8 mouse cellular contexts compared by ENCODE assay signal in genomic region chr11:78826442-78827013, GRCm38 (mm10). TPM values are rescaled to one million over a fixed set of nuclear protein-coding genes. Genes with fewer than 3 reads are reported as not detected.
DNase-seq lines count a peak whose midpoint lies in the region; ATAC-seq and TF ChIP-seq lines count a peak whose summit lies in the region.

Lyrm9 (plus strand) TSS chr11:78826584.

- H3K4me3 ChIP-seq in cortical plate, adult 2 months (ENCODE audit: insufficient read depth, low read length), result peak within 1 kb of the TSS; percentile 49

- H3K4me1 ChIP-seq in cortical plate, adult 2 months (ENCODE audit: control insufficient read depth, insufficient read depth, low read length), result peaks cover 10% of the 10 kb centered on the region

- peak within 1 kb of the TSS; percentile 92 for H3K27ac ChIP-seq in cortical plate, adult 2 months (ENCODE audit: insufficient read depth, low read length)

- peak; percentile 59 for TF ChIP-seq CTCF in cortical plate, adult 2 months (IDR thresholded peaks at IDR 0.05; ENCODE audit: extremely low read depth, insufficient read depth, low read length)

- peak; percentile 52; the same call in 1 of the 2 replicates for TF ChIP-seq POLR2A in cortical plate, adult 2 months (IDR thresholded peaks at IDR 0.05; ENCODE audit: extremely low read depth, insufficient read depth, low read length)

- peak; percentile 99 for DNase-seq in gastrocnemius, postnatal 10 days
- peak; percentile 96 for DNase-seq in induced T-regulatory cell, adult 2 months (ENCODE audit: low read depth)
- DNase-seq in left cerebral cortex, adult 9 months (ENCODE audit: low spot score in 2 of 2), result peak; percentile 84 to 96
- peak; percentile 96 for DNase-seq in right cerebral cortex, postnatal 14 days
- peak; percentile 95 to 97 for DNase-seq in urinary bladder, postnatal 4 days (ENCODE audit: low spot score in 2 of 2)

- peak; percentile 53 for ATAC-seq in activated CD4-positive, CD25-positive, alpha-beta regulatory T cell, adult 4 months
- peak; percentile 88 for ATAC-seq in megakaryocyte progenitor cell, adult 5-6 weeks (replicated peaks; ENCODE audit: poor library complexity)

RNA-seq across cellular contexts. Expression of gene Lyrm9, which starts in this region (rescaled TPM):
- 10 to 100 TPM; 26.4 to 33.4 TPM for polyA plus RNA-seq in activated CD4-positive, CD25-positive, alpha-beta regulatory T cell, adult 4 months (2017; shearing (Covaris generic))
- polyA plus RNA-seq in cortical plate, adult 2 months (2012; rRNA removed), result 19.1 and 20.5 TPM in 2 replicates
- total RNA-seq in gastrocnemius, postnatal 10 days (2021), result 10 to 100 TPM; 11.6 to 16.7 TPM
- 7.9 and 8.4 TPM in 2 replicates for total RNA-seq in megakaryocyte progenitor cell, adult 5-6 weeks (2015)
- 58.6 and 68.0 TPM in 2 replicates for total RNA-seq in megakaryocyte progenitor cell, adult 5-6 weeks (2017)

Comparison
In these comparisons a context has a peak if more than half of its experiments do, and no peak if none do; other contexts are left out.
1. Peak in every context shown above with its lines: DNase-seq, ATAC-seq, H3K4me3 ChIP-seq and H3K27ac ChIP-seq.